Mouse (Mus musculus) E14TG2a.4 (cell line): ENCODE data around the gene Slc30a5.
"Not testable (repeated sequence)": the region's sequence is repeated elsewhere in the genome, so short reads cannot be mapped to it uniquely, and the experiment has no call there.

ENCODE experiments used
- H3K27me3 ChIP-seq: 2 replicates; pipeline ENCODE4 v1.6.1; 2014; ENCODE audit warnings: low read length, control low read depth; ENCODE audit not compliant: insufficient read depth
- H3K36me3 ChIP-seq: 2 replicates; pipeline ENCODE4 v1.6.1; 2014; ENCODE audit warnings: low read length, control low read depth; ENCODE audit not compliant: insufficient read depth
- H3K4me1 ChIP-seq: replicated peaks from 2 replicates; pipeline ENCODE4 v1.6.1; 2014; ENCODE audit warnings: low read depth, low read length, control low read depth
- H3K4me3 ChIP-seq: replicated peaks from 2 replicates; pipeline ENCODE4 v1.5.1; 2014; ENCODE audit warnings: mild to moderate bottlenecking, low read length
- H3K9me3 ChIP-seq: 2 replicates; pipeline ENCODE4 v1.6.1; 2014; ENCODE audit warnings: low read length, control low read depth
- CTCF ChIP-seq: conservative IDR thresholded peaks from 2 replicates; pipeline ENCODE4 v1.5.1; 2014; ENCODE audit warnings: low read length
- NANOG ChIP-seq: IDR thresholded peaks from 2 replicates; pipeline ENCODE4 v1.6.1; 2014; ENCODE audit warnings: borderline replicate concordance, low read length, mixed read lengths
- POU5F1 ChIP-seq: IDR thresholded peaks from 2 replicates; pipeline ENCODE4 v1.6.1; 2014; ENCODE audit warnings: low read length, borderline replicate concordance

The Slc30a5 gene

DNA sequence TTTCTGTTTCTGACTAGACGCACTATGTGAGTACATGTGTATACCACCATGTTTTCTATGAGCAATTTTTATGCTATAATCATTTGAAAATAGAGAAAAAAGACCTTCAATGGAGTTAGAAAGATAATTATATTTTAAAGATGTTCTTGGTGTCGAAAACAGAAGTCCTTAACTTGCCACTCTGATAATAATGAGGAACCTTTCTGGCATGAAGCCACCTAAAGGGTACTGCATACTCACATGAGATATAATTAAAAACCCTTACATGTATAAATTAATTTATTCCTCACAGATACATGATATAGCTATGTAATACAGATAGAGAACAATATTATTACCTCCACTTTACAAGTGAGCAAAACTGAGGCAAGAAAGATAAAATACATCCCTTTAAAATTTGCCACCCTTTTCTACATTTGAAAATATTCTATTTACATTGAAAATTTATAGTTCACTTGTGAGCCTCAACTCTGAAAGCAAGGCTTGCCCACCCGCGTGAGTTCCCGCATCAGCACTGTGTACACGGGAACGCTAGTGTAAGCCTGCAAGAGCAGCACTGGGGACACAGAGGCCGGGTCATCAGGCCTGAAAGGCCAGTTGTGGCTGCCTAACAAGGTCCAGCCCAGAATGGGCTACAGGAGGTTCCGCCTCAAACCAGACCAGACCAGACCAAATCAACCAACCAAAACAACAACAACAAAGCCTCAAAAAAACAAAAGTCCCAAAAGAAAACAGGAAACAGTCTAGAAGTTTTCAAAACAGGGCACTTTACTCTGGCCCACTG lies 7.4 kb downstream of the Slc30a5 start:
- H3K4me3 ChIP-seq: no peak overlapping the region
- no peaks in the 10 kb centered on the region for H3K27me3 ChIP-seq
- H3K4me1 ChIP-seq: peaks cover 14% of the 10 kb centered on the region
- TF ChIP-seq NANOG (no peak), CTCF (no peak), POU5F1 (no peak)
- H3K9me3 ChIP-seq: no peaks in the 10 kb centered on the region
- peaks cover 78% of the 10 kb centered on the region for H3K36me3 ChIP-seq

DNA sequence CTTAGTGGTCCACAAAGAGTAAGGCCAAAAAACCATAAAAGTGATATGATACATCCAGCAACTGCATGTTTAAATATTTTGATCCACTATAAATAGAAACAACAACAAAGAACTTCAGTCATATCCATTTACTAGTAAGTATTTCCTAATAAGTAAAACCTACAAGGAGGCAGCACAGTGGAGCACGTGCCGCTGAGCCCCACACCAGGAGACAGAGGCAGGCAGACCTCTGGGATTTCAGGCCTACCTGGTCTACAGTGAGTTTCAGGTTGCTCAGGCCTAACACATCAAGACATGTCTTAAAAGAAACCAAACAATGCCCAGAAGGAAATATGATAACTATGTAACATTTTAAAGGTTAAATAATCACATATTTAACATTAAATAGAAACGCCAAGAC lies 8.3 kb downstream of the Slc30a5 start:
- Histone ChIP-seq H3K36me3 (peaks cover 86% of the 10 kb centered on the region), H3K9me3 (no peaks in the 10 kb centered on the region), H3K27me3 (no peaks in the 10 kb centered on the region), H3K4me3 (no peak overlapping the region), H3K4me1 (peaks cover 9% of the 10 kb centered on the region; the same call in 1 of the 2 replicates)
- TF ChIP-seq CTCF (no peak), NANOG (no peak), POU5F1 (no peak)

DNA sequence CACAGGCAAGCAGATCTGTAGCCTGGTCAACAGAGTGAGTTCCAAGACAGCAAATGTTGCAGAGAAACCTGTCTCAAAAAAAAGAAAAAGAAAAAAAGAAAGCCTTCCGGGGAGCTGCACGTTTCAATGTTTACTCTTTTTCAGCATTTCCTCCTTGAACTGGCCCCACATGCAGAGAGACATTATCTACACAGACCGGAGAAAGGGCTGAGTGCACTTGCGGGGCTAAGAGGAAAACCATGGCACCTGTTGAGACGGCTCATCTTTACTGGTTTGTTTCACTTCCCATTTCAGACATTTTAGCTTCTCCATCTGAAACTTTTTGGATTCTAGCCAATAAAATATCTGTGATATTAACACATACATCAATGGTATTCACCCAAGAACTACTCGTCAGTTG lies 8.9 kb downstream of the Slc30a5 start:
- peaks cover 89% of the 10 kb centered on the region for H3K36me3 ChIP-seq
- TF ChIP-seq NANOG (no peak), CTCF (no peak), POU5F1 (no peak)
- H3K4me1 ChIP-seq: peaks cover 10% of the 10 kb centered on the region; the same call in 1 of the 2 replicates
- no peaks in the 10 kb centered on the region for H3K9me3 ChIP-seq
- no peak overlapping the region for H3K4me3 ChIP-seq
- no peaks in the 10 kb centered on the region for H3K27me3 ChIP-seq

DNA sequence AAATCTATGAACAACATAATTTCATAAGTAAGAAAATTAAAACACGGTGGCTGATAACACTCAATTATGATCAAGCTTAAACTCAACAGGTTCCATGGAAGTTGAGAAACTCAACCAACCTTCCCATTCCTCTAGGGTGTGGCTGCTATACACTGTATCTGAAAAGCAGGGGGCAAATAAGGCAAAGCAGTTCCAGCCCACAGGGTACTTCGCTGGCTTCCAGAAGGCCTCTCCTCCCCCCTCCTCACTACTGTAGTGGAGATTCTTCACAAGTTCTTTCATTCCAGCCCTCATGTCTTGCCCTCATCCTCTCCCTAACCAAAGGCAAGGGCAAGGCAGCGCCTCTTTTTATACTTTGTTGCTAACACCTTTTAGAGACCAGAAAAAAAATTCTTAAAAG lies 9.4 kb downstream of the Slc30a5 start:
- no peaks in the 10 kb centered on the region for H3K9me3 ChIP-seq
- peaks cover 88% of the 10 kb centered on the region for H3K36me3 ChIP-seq
- no peak overlapping the region for H3K4me3 ChIP-seq
- no peaks in the 10 kb centered on the region for H3K27me3 ChIP-seq
- TF ChIP-seq POU5F1 (no peak), CTCF (no peak), NANOG (no peak)
- H3K4me1 ChIP-seq: peaks cover 10% of the 10 kb centered on the region; the same call in 1 of the 2 replicates

DNA sequence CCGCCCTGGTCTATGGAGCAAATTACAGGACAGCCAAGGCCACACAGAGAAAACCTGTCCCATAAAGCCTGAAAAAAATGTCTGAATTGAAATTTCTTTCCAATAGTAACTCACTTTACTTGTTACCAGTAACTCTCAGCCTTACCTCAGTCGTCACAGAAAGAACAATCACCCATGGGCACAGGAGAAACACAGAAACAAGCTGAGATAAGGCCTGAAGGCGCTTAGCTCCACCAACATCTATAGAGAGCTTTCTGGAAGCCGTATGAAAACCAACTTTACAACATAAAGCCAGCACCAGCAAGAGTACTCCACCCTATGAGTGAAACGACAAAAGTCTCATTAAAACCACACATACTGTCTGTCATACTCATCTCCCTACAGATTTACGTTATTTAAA lies 18.8 kb downstream of the Slc30a5 start:
- no peaks in the 10 kb centered on the region for H3K9me3 ChIP-seq
- TF ChIP-seq NANOG (no peak), POU5F1 (no peak), CTCF (no peak)
- H3K36me3 ChIP-seq: peaks cover 92% of the 10 kb centered on the region
- no peak overlapping the region for H3K4me3 ChIP-seq
- no peaks in the 10 kb centered on the region; the same call in 1 of the 2 replicates for H3K4me1 ChIP-seq
- no peaks in the 10 kb centered on the region for H3K27me3 ChIP-seq

DNA sequence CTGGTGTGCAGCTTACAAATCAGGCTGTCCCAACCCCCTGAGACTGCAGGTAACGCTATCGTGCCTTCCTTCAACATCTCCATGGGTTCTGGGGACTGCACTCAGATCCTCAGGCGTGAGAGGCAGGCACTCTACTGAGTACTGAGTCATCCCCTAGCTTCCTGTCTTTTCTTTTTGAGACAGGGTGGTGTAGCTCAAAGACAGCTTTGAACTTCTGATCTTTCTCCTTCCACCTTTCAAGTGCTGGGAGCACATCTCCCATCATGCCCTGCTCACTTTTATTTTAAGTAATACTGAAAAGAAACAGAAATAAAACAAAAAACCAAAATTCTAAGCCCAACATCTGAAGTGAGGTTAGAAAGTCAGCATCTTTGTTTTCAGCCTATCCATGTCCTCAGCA lies 27.5 kb downstream of the Slc30a5 start:
- no peaks in the 10 kb centered on the region for H3K4me1 ChIP-seq
- TF ChIP-seq NANOG: no peak
- TF ChIP-seq POU5F1: no peak
- TF ChIP-seq CTCF: no peak

DNA sequence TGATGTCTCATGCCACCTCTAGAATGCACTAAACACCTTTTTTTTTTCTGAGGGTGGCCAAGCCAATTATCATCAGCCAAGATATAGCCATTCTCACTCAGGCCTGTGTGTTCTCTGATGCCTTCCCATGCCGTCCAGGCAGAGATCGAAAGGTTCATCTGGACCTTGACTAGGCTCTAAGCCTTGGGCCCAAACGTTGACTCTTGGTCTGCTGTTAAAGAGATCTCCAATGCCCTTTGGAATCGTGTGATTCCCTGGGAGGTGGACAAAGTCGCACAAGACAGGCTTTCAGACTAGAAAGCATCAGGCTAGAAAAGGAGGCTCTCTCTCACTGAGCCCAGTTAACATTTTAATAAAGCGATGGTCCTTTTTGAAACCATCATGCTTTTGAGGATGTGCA lies 36.1 kb downstream of the Slc30a5 start:
- no peak overlapping the region for H3K4me3 ChIP-seq
- peaks cover 19% of the 10 kb centered on the region for H3K36me3 ChIP-seq
- TF ChIP-seq NANOG: no peak
- no peak for TF ChIP-seq CTCF
- TF ChIP-seq POU5F1: no peak
- H3K9me3 ChIP-seq: peaks cover 2% of the 10 kb centered on the region; the same call in 1 of the 2 replicates
- H3K27me3 ChIP-seq: no peaks in the 10 kb centered on the region
- H3K4me1 ChIP-seq: no peaks in the 10 kb centered on the region

More for the DNA sequence above, 27.5 kb downstream of the Slc30a5 start:
- Histone ChIP-seq H3K9me3 (no peaks in the 10 kb centered on the region), H3K36me3 (peaks cover 86% of the 10 kb centered on the region), H3K27me3 (no peaks in the 10 kb centered on the region), H3K4me3 (no peak overlapping the region)

DNA sequence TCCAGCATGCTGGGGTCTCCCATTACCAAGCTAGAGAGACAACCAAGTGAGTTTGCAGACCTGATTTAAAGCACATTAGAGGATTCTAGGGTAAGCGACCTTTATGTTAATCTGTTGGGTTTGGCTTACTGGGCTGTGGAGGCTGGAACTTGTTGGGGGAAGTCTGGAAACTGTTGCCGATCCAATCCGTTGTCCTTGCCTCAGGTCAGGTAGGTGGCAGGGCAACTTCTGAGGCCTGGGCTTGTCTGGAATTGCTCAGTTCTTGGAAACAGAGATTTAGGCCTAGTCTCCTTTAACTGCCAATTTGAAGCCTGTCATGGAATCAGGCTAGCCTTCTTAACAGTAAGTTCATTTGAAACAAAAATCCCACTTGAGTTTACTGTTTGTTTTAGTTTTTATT lies 44.1 kb downstream of the Slc30a5 start:
- no peaks in the 10 kb centered on the region for H3K27me3 ChIP-seq
- no peak overlapping the region for H3K4me3 ChIP-seq
- TF ChIP-seq NANOG: no peak
- TF ChIP-seq CTCF: no peak
- no peak for TF ChIP-seq POU5F1
- H3K36me3 ChIP-seq: peaks cover 15% of the 10 kb centered on the region
- peaks cover 5% of the 10 kb centered on the region; the same call in 1 of the 2 replicates for H3K9me3 ChIP-seq
- peaks cover 39% of the 10 kb centered on the region for H3K4me1 ChIP-seq

DNA sequence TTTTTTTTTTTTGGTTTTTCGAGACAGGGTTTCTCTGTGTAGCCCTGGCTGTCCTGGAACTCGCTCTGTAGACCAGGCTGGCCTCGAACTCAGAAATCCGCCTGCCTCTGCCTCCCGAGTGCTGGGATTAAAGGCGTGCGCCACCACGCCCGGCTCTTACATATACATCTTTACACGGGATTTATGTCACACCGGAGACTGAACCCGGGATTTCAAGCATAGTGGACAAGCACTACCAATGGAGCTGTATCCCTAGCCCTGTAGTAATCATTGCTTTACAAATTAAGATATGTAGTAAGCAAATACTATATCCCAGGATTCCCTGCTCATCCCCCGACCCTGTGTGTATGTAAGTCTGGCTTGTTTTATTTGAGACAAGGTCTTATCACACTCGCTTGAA lies 45.2 kb downstream of the Slc30a5 start:
- not testable (repeated sequence) for H3K9me3 ChIP-seq, H3K27me3 ChIP-seq, H3K4me3 ChIP-seq
- peaks cover 25% of the 10 kb centered on the region for H3K36me3 ChIP-seq
- H3K4me1 ChIP-seq: peaks cover 50% of the 10 kb centered on the region
